Mouse (Mus musculus): ENCODE results near the gene Btla.

DNA sequence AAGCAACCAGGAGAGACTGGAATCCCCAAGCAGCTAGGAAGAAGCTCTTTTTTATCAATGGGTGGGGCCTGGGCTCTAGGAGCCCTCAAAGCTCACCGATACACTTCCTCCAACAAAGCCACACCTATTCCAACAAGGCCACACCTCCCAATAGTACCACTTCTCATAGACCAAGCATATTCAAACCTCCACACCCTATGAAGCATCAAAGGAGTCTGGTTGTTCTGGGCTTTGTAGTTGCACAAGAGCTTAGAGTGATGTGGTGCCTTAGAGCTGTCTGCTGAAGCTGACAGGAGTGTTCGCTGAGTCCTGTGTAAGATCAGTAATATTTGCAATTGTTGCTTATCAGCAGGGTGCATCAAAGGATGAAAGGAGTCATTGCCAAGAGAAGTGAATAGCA, 37.2 kb downstream of the Btla start:
- TF ChIP-seq POLR2A (IDR thresholded peaks at IDR 0.05; ENCODE audit: control insufficient read depth, low read depth, low read length) (no peak), CTCF (IDR thresholded peaks at IDR 0.05; ENCODE audit: control insufficient read depth, insufficient read depth, insufficient replicate concordance, low read depth, low read length) (no peak)

All from testis, adult 2 months (tissue).